Mouse (Mus musculus): ENCODE data around the gene Slc25a10. TPM values are rescaled to one million over a fixed set of nuclear protein-coding genes. Genes with fewer than 3 reads are reported as not detected.

The Slc25a10 gene
- polyA plus RNA-seq, 1 experiment, result 47.3 TPM

- H3K36me3 ChIP-seq (replicated peaks; ENCODE audit: low read length), result peaks cover 53% of the 10 kb centered on the region
- peaks cover 58% of the 10 kb centered on the region for H3K4me1 ChIP-seq
- no peaks in the 10 kb centered on the region for H3K9me3 ChIP-seq
- H3K4me3 ChIP-seq (replicated peaks), result peak overlapping the region; percentile 94
- H3K27me3 ChIP-seq (replicated peaks), result no peaks in the 10 kb centered on the region
- TF ChIP-seq FLI1 (IDR thresholded peaks at IDR 0.05; ENCODE audit: low read length) (no peak), GATA1 (IDR thresholded peaks at IDR 0.05; ENCODE audit: borderline replicate concordance, low read length) (no peak)
These were observed 34.3 kb upstream of the Slc25a10 start for GRCm38 (mm10) chr11:120457370-120457769.

GRCm38 (mm10) chr11:120457772-120458751, 33.6 kb upstream of the Slc25a10 start, which contains the start of the genes Oxld1 and Ccdc137:
Gene Oxld1, minus strand, starts transcription at chr11:120458068.
Gene Ccdc137, plus strand, starts transcription at chr11:120458115.
- H3K4me1 ChIP-seq, result peaks cover 55% of the 10 kb centered on the region

DNA sequence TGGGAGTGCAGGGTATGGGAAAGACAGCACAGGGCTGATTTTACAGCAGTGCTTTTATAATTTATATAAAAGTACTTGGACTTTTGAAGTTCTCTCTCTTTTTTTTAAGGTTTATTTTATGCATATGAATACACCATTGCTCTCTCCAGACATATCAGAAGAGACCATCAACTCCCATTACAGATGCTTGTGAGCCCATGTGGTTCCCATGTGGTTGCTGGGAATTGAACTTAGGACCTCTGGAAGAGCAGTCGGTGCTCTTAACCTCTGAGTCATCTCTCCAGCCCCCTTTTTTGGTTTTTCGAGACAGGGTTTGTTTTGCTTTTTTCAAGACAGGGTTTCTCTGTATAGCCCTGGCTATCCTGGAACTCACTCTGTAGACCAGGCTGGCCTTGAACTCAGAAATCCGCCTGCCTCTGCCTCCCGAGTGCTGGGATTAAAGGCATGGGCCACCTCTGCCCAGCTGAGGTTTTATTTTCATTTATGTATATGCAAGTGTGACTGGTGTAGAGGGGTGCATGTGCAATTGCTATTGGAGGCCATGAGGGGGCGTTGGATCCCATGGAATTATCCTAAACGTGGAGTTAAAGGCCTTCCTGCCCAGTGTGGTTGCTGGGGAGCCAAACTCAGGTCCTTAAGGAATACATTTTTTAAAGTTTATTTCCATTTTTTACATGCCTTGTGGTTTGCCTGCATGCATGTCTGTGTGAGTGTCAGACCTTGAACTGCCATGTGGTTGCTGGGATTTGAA, 32.6 kb upstream of the Slc25a10 start:
- peaks cover 68% of the 10 kb centered on the region for H3K36me3 ChIP-seq (replicated peaks; ENCODE audit: low read length)
- peaks cover 47% of the 10 kb centered on the region for H3K4me1 ChIP-seq
- TF ChIP-seq FLI1 (IDR thresholded peaks at IDR 0.05; ENCODE audit: low read length) (no peak), GATA1 (IDR thresholded peaks at IDR 0.05; ENCODE audit: borderline replicate concordance, low read length) (no peak)
- H3K4me3 ChIP-seq (replicated peaks), result peak overlapping the region; percentile 94
- H3K27me3 ChIP-seq (replicated peaks), result no peaks in the 10 kb centered on the region
- no peaks in the 10 kb centered on the region for H3K9me3 ChIP-seq

More at GRCm38 (mm10) chr11:120457772-120458751, 33.6 kb upstream of the Slc25a10 start, which contains the start of the genes Oxld1 and Ccdc137:
- Histone ChIP-seq H3K9me3 (no peaks in the 10 kb centered on the region), H3K27me3 (replicated peaks) (no peaks in the 10 kb centered on the region), H3K36me3 (replicated peaks; ENCODE audit: low read length) (peaks cover 58% of the 10 kb centered on the region), H3K4me3 (replicated peaks) (peak within 1 kb of the TSS; percentile 94)
- TF ChIP-seq FLI1 (IDR thresholded peaks at IDR 0.05; ENCODE audit: low read length) (no peak; the same call in 1 of the 2 replicates), GATA1 (IDR thresholded peaks at IDR 0.05; ENCODE audit: borderline replicate concordance, low read length) (no peak)

DNA sequence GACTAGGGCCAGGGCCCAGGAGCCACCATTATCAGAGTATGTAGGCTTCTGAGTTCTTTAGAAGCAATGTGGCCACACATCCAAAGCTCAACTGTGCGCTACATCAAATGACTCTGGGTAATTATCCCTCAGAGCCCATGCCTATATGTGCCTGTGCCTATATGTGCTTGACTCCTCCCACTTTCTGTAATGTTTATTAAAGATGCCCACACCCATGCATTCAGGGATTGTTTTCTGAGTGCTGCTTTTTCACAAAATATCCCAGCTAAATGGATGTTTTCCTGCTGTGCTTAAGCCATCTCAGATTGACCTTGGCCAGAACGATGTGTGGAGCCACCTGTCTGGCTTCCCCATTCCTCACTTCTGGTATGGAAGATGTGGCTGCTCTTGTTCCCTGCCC, 28.1 kb upstream of the Slc25a10 start:
- Histone ChIP-seq H3K9me3 (no peaks in the 10 kb centered on the region), H3K4me3 (replicated peaks) (no peak overlapping the region), H3K36me3 (replicated peaks; ENCODE audit: low read length) (peaks cover 64% of the 10 kb centered on the region), H3K4me1 (peaks cover 44% of the 10 kb centered on the region), H3K27me3 (replicated peaks) (no peaks in the 10 kb centered on the region)
- TF ChIP-seq FLI1 (IDR thresholded peaks at IDR 0.05; ENCODE audit: low read length), result no peak
- TF ChIP-seq GATA1 (IDR thresholded peaks at IDR 0.05; ENCODE audit: borderline replicate concordance, low read length), result no peak

DNA sequence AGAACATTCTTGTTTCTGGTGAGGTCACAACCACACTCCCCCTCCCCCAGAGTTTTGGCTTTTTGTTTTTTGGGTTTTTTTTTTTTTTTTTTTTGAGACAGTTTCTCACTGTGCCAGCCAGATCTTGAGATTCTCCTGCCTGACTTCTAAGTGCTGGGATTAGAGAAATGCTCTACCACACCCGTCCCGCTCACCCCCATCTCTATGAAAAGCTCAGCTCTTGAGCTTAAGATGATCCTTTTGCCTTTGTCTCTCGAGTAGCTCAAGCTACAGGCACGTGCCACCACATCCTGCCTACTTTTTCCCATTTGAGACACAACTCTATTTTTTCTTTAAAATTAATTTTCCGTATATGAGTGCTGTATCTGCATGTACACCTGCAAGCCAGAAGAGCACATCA, 27.3 kb upstream of the Slc25a10 start:
- peaks cover 70% of the 10 kb centered on the region for H3K36me3 ChIP-seq (replicated peaks; ENCODE audit: low read length)

DNA sequence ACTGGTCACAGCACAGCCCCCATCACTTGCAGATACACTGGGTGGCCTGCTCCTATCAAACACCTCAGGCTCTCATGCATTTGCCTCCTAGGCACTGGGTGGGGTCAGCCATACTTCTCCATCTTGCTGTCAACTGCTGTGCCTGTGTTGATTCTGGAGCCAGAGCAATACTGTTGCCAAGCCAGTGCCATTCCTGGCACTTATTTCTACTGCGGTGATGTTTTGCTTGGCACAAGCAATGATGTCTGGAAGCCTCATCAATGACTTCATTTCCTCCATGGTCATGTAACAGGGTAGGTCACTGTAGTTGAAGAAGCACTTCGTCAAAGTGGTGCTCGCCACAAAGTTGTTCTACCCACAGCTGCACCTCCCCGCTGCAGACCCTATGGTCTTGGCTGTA, 26.1 kb upstream of the Slc25a10 start:
- Histone ChIP-seq H3K36me3 (replicated peaks; ENCODE audit: low read length) (peaks cover 73% of the 10 kb centered on the region), H3K4me1 (peaks cover 39% of the 10 kb centered on the region)
- TF ChIP-seq GATA1 (IDR thresholded peaks at IDR 0.05; ENCODE audit: borderline replicate concordance, low read length), result no peak
- TF ChIP-seq FLI1 (IDR thresholded peaks at IDR 0.05; ENCODE audit: low read length), result no peak

More for the DNA sequence above, 27.3 kb upstream of the Slc25a10 start:
- Histone ChIP-seq H3K27me3 (replicated peaks) (no peaks in the 10 kb centered on the region), H3K4me1 (peaks cover 44% of the 10 kb centered on the region), H3K9me3 (no peaks in the 10 kb centered on the region), H3K4me3 (replicated peaks) (no peak overlapping the region)
- TF ChIP-seq GATA1 (IDR thresholded peaks at IDR 0.05; ENCODE audit: borderline replicate concordance, low read length), result no peak
- TF ChIP-seq FLI1 (IDR thresholded peaks at IDR 0.05; ENCODE audit: low read length), result no peak

DNA sequence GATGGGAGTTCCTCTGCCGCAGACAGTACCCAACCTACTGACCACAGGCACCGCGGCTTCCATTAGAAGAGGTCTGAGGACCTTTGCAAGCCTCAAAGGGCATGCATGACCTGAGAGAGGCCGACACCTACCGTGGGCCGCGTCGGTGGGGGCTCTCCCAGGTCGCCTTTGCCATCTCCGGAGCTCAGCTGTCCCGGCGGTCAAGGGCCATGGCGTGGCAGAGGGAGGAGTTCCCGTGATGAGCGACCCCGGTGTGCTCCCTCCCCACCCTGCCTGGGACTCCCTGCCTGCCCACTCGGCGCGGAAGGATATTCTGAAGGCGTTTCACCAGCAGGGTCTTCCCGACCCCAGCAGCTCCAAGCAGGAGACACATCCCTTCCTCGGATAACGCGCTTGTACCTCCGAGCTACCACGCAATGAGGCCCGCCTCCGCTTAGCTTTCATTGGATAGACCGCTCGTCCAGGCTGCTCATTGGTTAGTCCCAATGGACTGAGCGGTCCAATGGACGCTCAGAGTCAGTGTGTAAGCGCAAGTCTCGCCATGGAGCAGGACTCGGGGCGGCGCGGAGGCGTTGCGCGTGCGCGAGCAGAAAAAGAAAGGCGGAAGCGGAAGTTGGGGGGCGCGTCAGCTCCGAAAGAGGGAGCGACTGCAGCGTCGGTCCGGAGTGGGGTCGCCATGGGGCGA, 24.4 kb upstream of the Slc25a10 start, which contains the start of gene Arl16:
Gene Arl16, minus strand, starts transcription at position 557 of the 685 bp plus-strand sequence.
- H3K27me3 ChIP-seq (replicated peaks), result no peaks in the 10 kb centered on the region
- H3K4me3 ChIP-seq (replicated peaks), result peak within 1 kb of the TSS; percentile 99
- no peak for TF ChIP-seq FLI1 (IDR thresholded peaks at IDR 0.05; ENCODE audit: low read length)
- no peak for TF ChIP-seq GATA1 (IDR thresholded peaks at IDR 0.05; ENCODE audit: borderline replicate concordance, low read length)
- H3K9me3 ChIP-seq, result no peaks in the 10 kb centered on the region
- peaks cover 36% of the 10 kb centered on the region for H3K4me1 ChIP-seq
- peaks cover 73% of the 10 kb centered on the region for H3K36me3 ChIP-seq (replicated peaks; ENCODE audit: low read length)

More for the DNA sequence above, 26.1 kb upstream of the Slc25a10 start:
- Histone ChIP-seq H3K4me3 (replicated peaks) (peak overlapping the region; percentile 1), H3K27me3 (replicated peaks) (no peaks in the 10 kb centered on the region), H3K9me3 (no peaks in the 10 kb centered on the region)

GRCm38 (mm10) chr11:120467736-120468092, 23.9 kb upstream of the Slc25a10 start:
- Histone ChIP-seq H3K4me3 (replicated peaks) (peak overlapping the region; percentile 99), H3K4me1 (peaks cover 36% of the 10 kb centered on the region), H3K9me3 (no peaks in the 10 kb centered on the region), H3K36me3 (replicated peaks; ENCODE audit: low read length) (peaks cover 73% of the 10 kb centered on the region), H3K27me3 (replicated peaks) (no peaks in the 10 kb centered on the region)
- TF ChIP-seq FLI1 (IDR thresholded peaks at IDR 0.05; ENCODE audit: low read length) (no peak), GATA1 (IDR thresholded peaks at IDR 0.05; ENCODE audit: borderline replicate concordance, low read length) (no peak)

DNA sequence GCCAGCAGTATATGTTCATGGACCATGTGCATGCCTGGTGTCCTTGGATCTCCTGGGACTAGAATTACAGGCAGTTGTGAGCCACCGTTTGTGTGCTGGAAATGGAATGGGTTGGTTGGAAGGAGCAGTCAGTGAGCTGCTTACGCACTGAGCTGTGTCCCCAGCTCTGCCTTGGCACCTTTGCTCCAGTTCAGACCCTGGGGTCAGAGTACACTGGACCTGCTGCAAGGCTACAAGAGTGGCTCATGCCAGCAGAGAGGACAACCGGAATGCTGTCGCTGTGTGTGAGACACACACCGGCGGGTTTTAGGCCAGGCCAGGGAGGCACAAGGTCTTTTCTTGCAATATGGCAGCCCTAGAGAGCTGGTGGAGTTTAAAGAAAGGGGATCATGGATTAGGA, 19.6 kb upstream of the Slc25a10 start:
- TF ChIP-seq FLI1 (IDR thresholded peaks at IDR 0.05; ENCODE audit: low read length) (no peak), GATA1 (IDR thresholded peaks at IDR 0.05; ENCODE audit: borderline replicate concordance, low read length) (no peak)
- peaks cover 84% of the 10 kb centered on the region for H3K36me3 ChIP-seq (replicated peaks; ENCODE audit: low read length)

More for the DNA sequence above, 19.6 kb upstream of the Slc25a10 start:
- H3K4me3 ChIP-seq (replicated peaks), result no peak overlapping the region
- peaks cover 28% of the 10 kb centered on the region for H3K4me1 ChIP-seq
- no peaks in the 10 kb centered on the region for H3K27me3 ChIP-seq (replicated peaks)
- H3K9me3 ChIP-seq, result no peaks in the 10 kb centered on the region
